Comparison of ENCODE assay signal across 33 mouse cellular contexts in genomic region chr16:18366849-18367248, GRCm38 (mm10).
"Had no signal": no experiment of that assay in that cellular context is flagged by ENCODE, and none has a peak within 500 bp of the region (broad histone marks: within the 10 kb centered on the region; RNA-seq: fewer than 3 reads in every experiment).

No protein-coding gene starts in this region.

- H3K9ac ChIP-seq: heart, embryonic 12.5 days; heart, embryonic 13.5 days; heart, embryonic 15.5 days; hindbrain, embryonic 12.5 days; hindbrain, embryonic 13.5 days; hindbrain, embryonic 14.5 days; hindbrain, embryonic 15.5 days; intestine, embryonic 15.5 days; kidney, embryonic 15.5 days had no signal

- H3K9me3 ChIP-seq: heart, embryonic 13.5 days; heart, embryonic 15.5 days; hindbrain, embryonic 12.5 days; hindbrain, embryonic 13.5 days; hindbrain, embryonic 15.5 days; intestine, embryonic 15.5 days; kidney, embryonic 15.5 days had no signal

- H3K27me3 ChIP-seq: heart, embryonic 12.5 days; heart, embryonic 13.5 days; heart, embryonic 15.5 days; hindbrain, embryonic 12.5 days; hindbrain, embryonic 13.5 days; hindbrain, embryonic 15.5 days; intestine, embryonic 15.5 days; kidney, embryonic 15.5 days had no signal

- H3K4me3 ChIP-seq: heart, embryonic 12.5 days; heart, embryonic 13.5 days; heart, embryonic 15.5 days; hindbrain, embryonic 10.5 days; hindbrain, embryonic 12.5 days; hindbrain, embryonic 13.5 days; hindbrain, embryonic 15.5 days; intestine, embryonic 15.5 days; kidney, embryonic 15.5 days; layer of hippocampus, adult 2 months; left cerebral cortex, adult 2 months had no signal

- ATAC-seq: hindbrain, embryonic 16.5 days; hindbrain, postnatal 0 days; inflammation-experienced regulatory T-cells, adult 6 months; intestine, embryonic 15.5 days; intestine, embryonic 16.5 days; intestine, postnatal 0 days had no signal

- H3K4me1 ChIP-seq: heart, embryonic 13.5 days; heart, embryonic 15.5 days; hindbrain, embryonic 10.5 days; hindbrain, embryonic 12.5 days; hindbrain, embryonic 13.5 days; hindbrain, embryonic 15.5 days; intestine, embryonic 15.5 days; kidney, embryonic 15.5 days had no signal

- DNase-seq: heart, postnatal 10 days; heart, postnatal 14 days; heart, postnatal 36 days; heart, postnatal 4 days; kidney, adult 11 months; kidney, adult 18-20 months; kidney, adult 2 months; kidney, adult 8-10 months; kidney, adult 9 months; kidney, postnatal 10 days; kidney, postnatal 14 days; kidney, postnatal 36 days; kidney, postnatal 4 days; layer of hippocampus, adult 9-11 months; layer of hippocampus, postnatal 36 days had no signal

- H3K4me2 ChIP-seq: heart, embryonic 12.5 days; heart, embryonic 13.5 days; heart, embryonic 15.5 days; hindbrain, embryonic 12.5 days; hindbrain, embryonic 13.5 days; hindbrain, embryonic 14.5 days; hindbrain, embryonic 15.5 days; intestine, embryonic 15.5 days; kidney, embryonic 15.5 days had no signal

- H3K27ac ChIP-seq: heart, embryonic 13.5 days; heart, embryonic 15.5 days; hindbrain, embryonic 10.5 days; hindbrain, embryonic 12.5 days; hindbrain, embryonic 13.5 days; hindbrain, embryonic 14.5 days; hindbrain, embryonic 15.5 days; hindbrain, postnatal 0 days; intestine, embryonic 15.5 days; kidney, embryonic 15.5 days; kidney, postnatal 0 days; layer of hippocampus, adult 2 months; left cerebral cortex, adult 2 months had no signal

- H3K36me3 ChIP-seq: heart, embryonic 12.5 days; heart, embryonic 13.5 days; heart, embryonic 15.5 days; intestine, embryonic 15.5 days; kidney, embryonic 15.5 days had no signal
